Mouse (Mus musculus) testis, adult 2 months (tissue): ENCODE data around the gene Mrpl10. TPM values are rescaled to one million over a fixed set of nuclear protein-coding genes. Genes with fewer than 3 reads are reported as not detected.

ENCODE experiments used
- H3K27ac ChIP-seq: fragments of 200-500 bp; 2 replicates; pipeline ENCODE4 v1.5.1; 2012; ENCODE audit warnings: low read depth, low read length; ENCODE audit not compliant: control insufficient read depth, insufficient read depth
- H3K27me3 ChIP-seq: fragments of 200-500 bp; 2 replicates; pipeline ENCODE4 v1.6.1; 2012; ENCODE audit warnings: mild to moderate bottlenecking, low read length, moderate library complexity; ENCODE audit not compliant: control insufficient read depth, insufficient read depth
- H3K36me3 ChIP-seq: fragments of 200-500 bp; 2 replicates; pipeline ENCODE4 v1.6.1; 2012; ENCODE audit warnings: mild to moderate bottlenecking, low read length; ENCODE audit not compliant: control insufficient read depth, insufficient read depth
- H3K4me1 ChIP-seq: fragments of 200-500 bp; 2 replicates; pipeline ENCODE4 v1.6.1; 2012; ENCODE audit warnings: low read length; ENCODE audit not compliant: control insufficient read depth, insufficient read depth
- H3K4me3 ChIP-seq: fragments of 200-500 bp; 2 replicates; pipeline ENCODE4 v1.5.1; 2012; ENCODE audit warnings: low read depth, mild to moderate bottlenecking, low read length, moderate library complexity, mixed read lengths; ENCODE audit not compliant: control insufficient read depth
- CTCF ChIP-seq: fragments of 200-500 bp; IDR thresholded peaks from 2 replicates; pipeline ENCODE4 v1.5.1; 2012; ENCODE audit warnings: low read depth, mild to moderate bottlenecking, inconsistent platforms, low read length, moderate library complexity; ENCODE audit not compliant: control insufficient read depth, insufficient read depth, insufficient replicate concordance
- POLR2A ChIP-seq: fragments of 200-500 bp; IDR thresholded peaks from 2 replicates; pipeline ENCODE4 v1.6.1; 2012; ENCODE audit warnings: low read depth, mild to moderate bottlenecking, inconsistent platforms, low read length, moderate library complexity; ENCODE audit not compliant: control insufficient read depth
- polyA plus RNA-seq: library from polyadenylated mRNA; depleted of rRNA; stranded (reverse); fragments of >200 nt; gene quantifications from 2 replicates; pipeline ENCODE4 v1.2.3, GENCODE M21; 2012; rRNA removed

Gene Mrpl10
- polyA plus RNA-seq, result 41.7 and 47.6 TPM in 2 replicates

- H3K4me1 ChIP-seq, result peaks cover 2% of the 10 kb centered on the region; the same call in 1 of the 2 replicates
- no peaks in the 10 kb centered on the region for H3K27me3 ChIP-seq
- TF ChIP-seq CTCF (no peak), POLR2A (peak; percentile 82)
- peaks cover 2% of the 10 kb centered on the region for H3K36me3 ChIP-seq
- peak within 1 kb of the TSS; percentile 100 for H3K27ac ChIP-seq
- peak within 1 kb of the TSS; percentile 99 for H3K4me3 ChIP-seq
Observed at GRCm38 (mm10) chr11:97041022-97041899, at the start of gene Mrpl10, which contains the start of gene Lrrc46. Gene Mrpl10 (plus strand): TSS chr11:97041560. Gene Lrrc46 (minus strand): TSS chr11:97041407.

DNA sequence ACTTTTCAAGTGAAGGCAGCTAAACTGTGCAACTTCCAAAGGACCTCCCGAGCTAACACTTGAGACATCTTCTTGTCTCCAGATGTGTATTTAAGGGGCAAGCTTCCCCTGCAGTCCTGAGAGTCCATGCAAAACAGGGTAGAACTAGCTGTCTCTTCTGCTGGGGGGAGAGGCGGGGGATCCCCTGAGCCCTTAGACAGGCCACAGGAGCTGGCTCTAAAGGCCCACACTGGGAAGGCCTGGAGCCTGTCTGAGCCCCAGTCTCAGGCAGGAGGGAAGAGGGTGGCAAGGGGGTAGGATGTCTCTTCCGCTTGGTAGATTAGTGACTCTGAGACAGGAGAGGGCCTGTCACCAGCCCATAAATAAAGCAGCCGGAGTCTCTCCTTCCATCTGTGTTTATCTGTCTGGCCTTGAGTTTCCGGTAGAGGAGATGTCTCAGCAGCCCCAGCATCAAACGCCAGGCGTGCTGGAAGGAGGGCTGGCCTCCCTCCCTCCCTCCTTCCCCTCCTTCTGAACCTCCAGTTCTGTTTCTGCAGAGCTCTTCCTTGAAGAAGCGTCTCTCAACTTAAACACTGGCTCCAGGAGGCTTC, 48.5 kb upstream of the Mrpl10 start:
- Histone ChIP-seq H3K27me3 (no peaks in the 10 kb centered on the region), H3K36me3 (no peaks in the 10 kb centered on the region), H3K4me1 (peaks cover 20% of the 10 kb centered on the region), H3K4me3 (no peak overlapping the region), H3K27ac (no peak overlapping the region)
- TF ChIP-seq POLR2A, result no peak
- TF ChIP-seq CTCF, result no peak

DNA sequence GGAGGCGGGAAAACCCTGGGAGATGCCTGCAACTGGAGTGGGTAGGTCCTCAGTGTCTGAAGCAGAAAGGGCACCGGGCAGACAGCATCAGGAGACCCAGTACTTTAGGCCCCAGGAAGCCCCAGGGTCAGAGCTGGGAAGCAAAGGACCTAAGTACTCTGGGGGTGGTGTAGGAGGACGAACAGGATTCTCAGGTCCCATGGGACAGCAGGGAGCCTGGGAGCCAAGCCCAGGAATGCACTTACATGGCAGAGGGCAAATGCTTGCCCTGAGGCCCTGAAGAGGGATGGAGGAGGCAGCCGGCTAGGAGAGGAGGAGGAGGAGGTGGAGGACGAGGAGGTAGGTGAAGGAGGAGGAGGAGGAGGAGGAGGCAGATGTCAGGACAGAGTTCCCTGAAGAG, 46.3 kb upstream of the Mrpl10 start:
- Histone ChIP-seq H3K4me1 (peaks cover 12% of the 10 kb centered on the region), H3K27me3 (no peaks in the 10 kb centered on the region), H3K27ac (no peak overlapping the region), H3K36me3 (no peaks in the 10 kb centered on the region), H3K4me3 (no peak overlapping the region)
- TF ChIP-seq CTCF (no peak), POLR2A (no peak)

GRCm38 (mm10) chr11:96995836-96996772, 45.3 kb upstream of the Mrpl10 start:
- Histone ChIP-seq H3K4me1 (peaks cover 12% of the 10 kb centered on the region), H3K27ac (no peak overlapping the region), H3K27me3 (no peaks in the 10 kb centered on the region)

GRCm38 (mm10) chr11:96996773-96997379, 44.5 kb upstream of the Mrpl10 start:
- no peaks in the 10 kb centered on the region for H3K27me3 ChIP-seq
- peaks cover 12% of the 10 kb centered on the region for H3K4me1 ChIP-seq
- peak overlapping the region; percentile 52 for H3K4me3 ChIP-seq
- no peak overlapping the region for H3K27ac ChIP-seq
- H3K36me3 ChIP-seq, result no peaks in the 10 kb centered on the region
- no peak for TF ChIP-seq POLR2A

More at GRCm38 (mm10) chr11:96995836-96996772, 45.3 kb upstream of the Mrpl10 start:
- no peaks in the 10 kb centered on the region for H3K36me3 ChIP-seq
- TF ChIP-seq CTCF (no peak), POLR2A (no peak)
- H3K4me3 ChIP-seq, result no peak overlapping the region

- no peak for TF ChIP-seq POLR2A
- TF ChIP-seq CTCF, result no peak
- Histone ChIP-seq H3K27ac (no peak overlapping the region), H3K4me1 (peaks cover 10% of the 10 kb centered on the region), H3K4me3 (peak overlapping the region; percentile 52), H3K36me3 (no peaks in the 10 kb centered on the region), H3K27me3 (no peaks in the 10 kb centered on the region)
Observed at GRCm38 (mm10) chr11:96997380-96997956, 43.9 kb upstream of the Mrpl10 start.
